In the genomic region with DNA sequence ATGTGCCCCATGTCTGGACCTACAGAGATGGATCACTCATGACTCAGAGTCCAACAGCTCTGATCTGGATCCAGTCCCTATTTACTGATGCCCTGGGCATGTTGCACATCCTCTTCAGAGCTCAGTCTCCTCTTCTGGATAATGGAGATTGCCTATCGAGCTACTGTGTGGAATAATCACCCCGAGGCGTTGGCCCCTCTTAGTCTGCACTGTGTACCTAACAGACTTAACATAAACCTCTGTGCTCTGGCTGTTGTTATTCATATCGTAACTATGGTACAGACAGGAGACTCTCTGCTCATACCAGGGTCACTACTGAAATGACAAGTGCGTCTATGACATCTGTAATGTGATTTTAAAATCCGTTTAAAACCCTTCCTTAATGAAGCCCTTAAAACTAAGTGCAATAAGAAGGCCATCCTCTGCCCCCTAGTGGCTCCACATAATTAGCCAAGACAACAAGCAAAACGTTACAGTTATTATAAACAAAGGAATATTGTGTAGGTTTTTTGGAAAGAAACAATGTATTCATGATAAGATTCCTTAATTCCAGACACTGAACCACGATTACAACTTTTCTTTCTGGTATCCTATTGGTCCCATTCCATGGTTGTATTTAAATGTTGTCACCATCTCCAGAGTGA, we compare ENCODE assay signal across 9 mouse cellular contexts. TPM values are rescaled to one million over a fixed set of nuclear protein-coding genes. Genes with fewer than 3 reads are reported as not detected.
DNase-seq lines count a peak whose midpoint lies in the region; ATAC-seq and TF ChIP-seq lines count a peak whose summit lies in the region.
"Had no signal": no experiment of that assay in that cellular context is flagged by ENCODE, and none has a peak within 500 bp of the region (broad histone marks: within the 10 kb centered on the region; RNA-seq: fewer than 3 reads in every experiment).

No protein-coding gene starts in this region.

- H3K4me1 ChIP-seq in intestine, embryonic 14.5 days (replicated peaks; ENCODE audit: control insufficient read depth, insufficient read depth, low read length): no peaks in the 10 kb centered on the region
- H3K4me1 ChIP-seq in intestine, embryonic 15.5 days (replicated peaks): no peaks in the 10 kb centered on the region
- peaks cover 10% of the 10 kb centered on the region for H3K4me1 ChIP-seq in midbrain, embryonic 13.5 days (replicated peaks)
- H3K4me1 ChIP-seq: heart, embryonic 15.5 days had no signal

- no peak for TF ChIP-seq POLR2A in brain, embryonic 14.5 days (IDR thresholded peaks at IDR 0.05; ENCODE audit: borderline replicate concordance, extremely low read depth, insufficient read depth, insufficient read length, poor library complexity, severe bottlenecking)

- H3K9me3 ChIP-seq in intestine, embryonic 14.5 days (ENCODE audit: control insufficient read depth, low read length): no peaks in the 10 kb centered on the region
- H3K9me3 ChIP-seq in intestine, embryonic 15.5 days: no peaks in the 10 kb centered on the region
- H3K9me3 ChIP-seq in midbrain, embryonic 13.5 days: no peaks in the 10 kb centered on the region
- H3K9me3 ChIP-seq: heart, embryonic 15.5 days had no signal

- no peak overlapping the region for H3K9ac ChIP-seq in intestine, embryonic 14.5 days (ENCODE audit: low read length)
- H3K9ac ChIP-seq in intestine, embryonic 15.5 days: no peak overlapping the region
- H3K9ac ChIP-seq in midbrain, embryonic 13.5 days (replicated peaks): no peak overlapping the region
- H3K9ac ChIP-seq: heart, embryonic 15.5 days had no signal

- peak; percentile 63 for DNase-seq in intestine, embryonic 14.5 days (ENCODE audit: low spot score)
- DNase-seq in brain, embryonic 14.5 days (ENCODE audit: low read depth): peak; percentile 89
- DNase-seq in layer of hippocampus, adult 9-10 months (ENCODE audit: low spot score): peak; percentile 69

- TF ChIP-seq CTCF in brain, embryonic 14.5 days (IDR thresholded peaks at IDR 0.05; ENCODE audit: borderline replicate concordance, extremely low read depth, insufficient read depth, insufficient read length): peak; percentile 14; the same call in 1 of the 2 replicates

- 36% methylated on average over 8 of the region's 8 CpGs for WGBS in intestine, embryonic 14.5 days
- 29% methylated on average over 8 of the region's 8 CpGs for WGBS in intestine, embryonic 15.5 days
- WGBS in midbrain, embryonic 13.5 days: 17% methylated on average over 8 of the region's 8 CpGs

- H3K27ac ChIP-seq in intestine, embryonic 14.5 days (ENCODE audit: low read depth): no peak overlapping the region
- H3K27ac ChIP-seq in intestine, embryonic 15.5 days: no peak overlapping the region
- no peak overlapping the region for H3K27ac ChIP-seq in midbrain, embryonic 13.5 days
- H3K27ac ChIP-seq: heart, embryonic 15.5 days had no signal

- no peak for ATAC-seq in intestine, embryonic 14.5 days (replicated peaks; ENCODE audit: low FRiP score, low TSS enrichment, low read depth)
- ATAC-seq in intestine, embryonic 15.5 days: no peak
- peak; percentile 41 for ATAC-seq in CD4-positive, CD25-positive, alpha-beta regulatory T cell, adult 4 months
- peak; percentile 72; the same call in 1 of the 2 replicates for ATAC-seq in erythroid progenitor cell, adult 5-6 weeks (replicated peaks; ENCODE audit: low FRiP score, poor library complexity, severe bottlenecking)
- peak; percentile 85 for ATAC-seq in midbrain, embryonic 13.5 days
- ATAC-seq in granulocyte monocyte progenitor cell, adult 5-6 weeks (replicated peaks; ENCODE audit: poor library complexity, severe bottlenecking): no peak

- no peaks in the 10 kb centered on the region for H3K27me3 ChIP-seq in intestine, embryonic 14.5 days (replicated peaks; ENCODE audit: control insufficient read depth, insufficient read depth, low read length)
- H3K27me3 ChIP-seq in intestine, embryonic 15.5 days (replicated peaks): no peaks in the 10 kb centered on the region
- no peaks in the 10 kb centered on the region for H3K27me3 ChIP-seq in midbrain, embryonic 13.5 days
- H3K27me3 ChIP-seq: heart, embryonic 15.5 days had no signal

- no peak overlapping the region for H3K4me2 ChIP-seq in intestine, embryonic 14.5 days (ENCODE audit: low read length)
- no peak overlapping the region for H3K4me2 ChIP-seq in intestine, embryonic 15.5 days (replicated peaks)
- 0 out of 2 replicates have a peak overlapping the region, but pooled peaks have one; percentile 7 for H3K4me2 ChIP-seq in midbrain, embryonic 13.5 days (replicated peaks)
- H3K4me2 ChIP-seq: heart, embryonic 15.5 days had no signal

- H3K4me3 ChIP-seq in intestine, embryonic 14.5 days (ENCODE audit: low read depth, low read length): no peak overlapping the region
- H3K4me3 ChIP-seq in intestine, embryonic 15.5 days (replicated peaks): no peak overlapping the region
- no peak overlapping the region for H3K4me3 ChIP-seq in midbrain, embryonic 13.5 days (replicated peaks)
- H3K4me3 ChIP-seq: heart, embryonic 15.5 days had no signal

- no peaks in the 10 kb centered on the region for H3K36me3 ChIP-seq in intestine, embryonic 14.5 days (ENCODE audit: control insufficient read depth, insufficient read depth, low read length)
- no peaks in the 10 kb centered on the region for H3K36me3 ChIP-seq in intestine, embryonic 15.5 days
- H3K36me3 ChIP-seq in midbrain, embryonic 13.5 days: no peaks in the 10 kb centered on the region
- H3K36me3 ChIP-seq: heart, embryonic 15.5 days had no signal

RNA-seq across cellular contexts. Expression of a gene that starts 22.5 kb away (rescaled TPM):
- 68.6 and 78.0 TPM in 2 replicates for polyA plus RNA-seq in intestine, embryonic 14.5 days (2014; fragmentation: Nextera tagmentation; extraction: Ambion mirVana)
- polyA plus RNA-seq in intestine, embryonic 15.5 days (2015; fragmentation: Nextera tagmentation; extraction: Ambion mirVana): 104 and 111 TPM in 2 replicates
- 100 to 1,000 TPM; 111 to 124 TPM for polyA plus RNA-seq in CD4-positive, CD25-positive, alpha-beta regulatory T cell, adult 4 months (2017; shearing (Covaris generic))
- 46.3 and 54.3 TPM in 2 replicates for polyA plus RNA-seq in brain, embryonic 14.5 days (2012; rRNA removed)
- 145 and 206 TPM in 2 replicates for total RNA-seq in erythroid progenitor cell, adult 5-6 weeks (2015; ENCODE audit: low replicate concordance)
- total RNA-seq in erythroid progenitor cell, adult 5-6 weeks (2017; ENCODE audit: low replicate concordance): 230 and 329 TPM in 2 replicates
- 139 and 152 TPM in 2 replicates for polyA plus RNA-seq in midbrain, embryonic 13.5 days (2015; fragmentation: Nextera tagmentation; extraction: Ambion mirVana)
- 40.2 and 49.4 TPM in 2 replicates for total RNA-seq in granulocyte monocyte progenitor cell, adult 5-6 weeks (2014; fragmentation: Nextera tagmentation)
- total RNA-seq in granulocyte monocyte progenitor cell, adult 5-6 weeks (2017): 92.6 and 103 TPM in 2 replicates

Comparison
In these comparisons a context has a peak if more than half of its experiments do, and no peak if none do; other contexts are left out.
1. ATAC-seq: peak in CD4-positive, CD25-positive, alpha-beta regulatory T cell, adult 4 months (single experiment), erythroid progenitor cell, adult 5-6 weeks (single experiment) and midbrain, embryonic 13.5 days (single experiment); none in intestine, embryonic 14.5 days (single experiment), intestine, embryonic 15.5 days (single experiment) and granulocyte monocyte progenitor cell, adult 5-6 weeks (single experiment).
2. Peak in every context shown above with its lines, with median percentiles within 50 percentile points of each other: DNase-seq.